Mouse (Mus musculus): ENCODE data around the gene Edar. TPM values are rescaled to one million over a fixed set of nuclear protein-coding genes. Genes with fewer than 3 reads are reported as not detected.

Edar gene
- total and polyA plus RNA-seq, 2 experiments: under 0.01 to 0.05 TPM

- Histone ChIP-seq H3K27ac (replicated peaks; ENCODE audit: insufficient read depth, low read depth, low read length) (no peak overlapping the region), H3K36me3 (ENCODE audit: control insufficient read depth, insufficient read depth, low read length) (no peaks in the 10 kb centered on the region), H3K27me3 (ENCODE audit: control insufficient read depth, insufficient read depth, low read length) (no peaks in the 10 kb centered on the region; the same call in 1 of the 2 replicates), H3K4me3 (ENCODE audit: insufficient read depth, low read depth, low read length) (no peak overlapping the region), H3K4me1 (ENCODE audit: control insufficient read depth, insufficient read depth, low read length) (no peaks in the 10 kb centered on the region), H3K79me2 (ENCODE audit: control insufficient read depth, insufficient read depth, low read length) (no peaks in the 10 kb centered on the region), H3K9ac (ENCODE audit: low read depth, low read length) (no peak overlapping the region)
- DNase-seq (ENCODE audit: extremely low read depth, low read depth, low spot score): no peak
- 70% methylated on average over 7 of the region's 7 CpGs for WGBS
- TF ChIP-seq POLR2A (IDR thresholded peaks at IDR 0.05; ENCODE audit: extremely low read depth, insufficient read depth, low read length) (no peak), CTCF (IDR thresholded peaks at IDR 0.05; ENCODE audit: low read depth, low read length) (no peak)
These were observed 38.9 kb downstream of the Edar start for GRCm38 (mm10) chr10:58636431-58637080.

- no peak overlapping the region for H3K27ac ChIP-seq (replicated peaks; ENCODE audit: insufficient read depth, low read depth, low read length)
- WGBS: 82% methylated on average over 2 of the region's 2 CpGs
- no peak overlapping the region for H3K4me3 ChIP-seq (ENCODE audit: insufficient read depth, low read depth, low read length)
- H3K36me3 ChIP-seq (ENCODE audit: control insufficient read depth, insufficient read depth, low read length): no peaks in the 10 kb centered on the region
- H3K9ac ChIP-seq (ENCODE audit: low read depth, low read length): no peak overlapping the region
- H3K4me1 ChIP-seq (ENCODE audit: control insufficient read depth, insufficient read depth, low read length): no peaks in the 10 kb centered on the region
- TF ChIP-seq POLR2A (IDR thresholded peaks at IDR 0.05; ENCODE audit: extremely low read depth, insufficient read depth, low read length) (no peak), CTCF (IDR thresholded peaks at IDR 0.05; ENCODE audit: low read depth, low read length) (no peak)
- H3K79me2 ChIP-seq (ENCODE audit: control insufficient read depth, insufficient read depth, low read length): no peaks in the 10 kb centered on the region
- no peaks in the 10 kb centered on the region for H3K27me3 ChIP-seq (ENCODE audit: control insufficient read depth, insufficient read depth, low read length)
- DNase-seq (ENCODE audit: extremely low read depth, low read depth, low spot score): no peak
These were observed 41.9 kb downstream of the Edar start for GRCm38 (mm10) chr10:58633507-58633906.

DNA sequence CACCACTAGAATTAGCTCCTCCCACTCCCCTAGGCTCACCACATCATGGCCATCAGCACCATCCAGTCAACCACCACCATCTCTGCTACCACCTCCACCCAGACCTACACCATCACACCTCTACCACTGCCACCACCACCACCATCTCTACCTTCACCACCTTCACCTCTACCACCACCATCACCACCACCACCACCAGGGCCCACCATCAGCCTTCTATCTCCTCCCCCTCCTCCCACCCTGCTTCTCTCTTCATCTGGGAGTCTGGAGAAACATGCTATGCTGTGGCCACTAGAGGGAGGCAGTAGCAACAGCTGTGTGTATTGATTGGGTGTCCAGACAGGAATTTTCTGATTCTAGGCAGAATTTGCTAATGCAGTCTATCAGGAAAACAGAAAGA is 47.9 kb downstream of the Edar start:
- H3K36me3 ChIP-seq (ENCODE audit: control insufficient read depth, insufficient read depth, low read length): no peaks in the 10 kb centered on the region
- no peak for DNase-seq (ENCODE audit: extremely low read depth, low read depth, low spot score)
- H3K27me3 ChIP-seq (ENCODE audit: control insufficient read depth, insufficient read depth, low read length): no peaks in the 10 kb centered on the region
- no peak overlapping the region for H3K9ac ChIP-seq (ENCODE audit: low read depth, low read length)
- H3K4me3 ChIP-seq (ENCODE audit: insufficient read depth, low read depth, low read length): no peak overlapping the region
- H3K4me1 ChIP-seq (ENCODE audit: control insufficient read depth, insufficient read depth, low read length): no peaks in the 10 kb centered on the region
- no peak for TF ChIP-seq POLR2A (IDR thresholded peaks at IDR 0.05; ENCODE audit: extremely low read depth, insufficient read depth, low read length)
- TF ChIP-seq CTCF (IDR thresholded peaks at IDR 0.05; ENCODE audit: low read depth, low read length): peak; percentile 48; the same call in 1 of the 2 replicates
- no peak overlapping the region for H3K27ac ChIP-seq (replicated peaks; ENCODE audit: insufficient read depth, low read depth, low read length)
- H3K79me2 ChIP-seq (ENCODE audit: control insufficient read depth, insufficient read depth, low read length): no peaks in the 10 kb centered on the region

GRCm38 (mm10) chr10:58624848-58625711 is 50.4 kb downstream of the Edar start:
- no peaks in the 10 kb centered on the region for H3K27me3 ChIP-seq (ENCODE audit: control insufficient read depth, insufficient read depth, low read length)
- no peaks in the 10 kb centered on the region for H3K79me2 ChIP-seq (ENCODE audit: control insufficient read depth, insufficient read depth, low read length)
- H3K4me1 ChIP-seq (ENCODE audit: control insufficient read depth, insufficient read depth, low read length): no peaks in the 10 kb centered on the region
- no peak for DNase-seq (ENCODE audit: extremely low read depth, low read depth, low spot score)
- H3K9ac ChIP-seq (ENCODE audit: low read depth, low read length): no peak overlapping the region
- H3K4me3 ChIP-seq (ENCODE audit: insufficient read depth, low read depth, low read length): no peak overlapping the region
- 54% methylated on average over 12 of the region's 12 CpGs for WGBS
- TF ChIP-seq CTCF (IDR thresholded peaks at IDR 0.05; ENCODE audit: low read depth, low read length) (no peak), POLR2A (IDR thresholded peaks at IDR 0.05; ENCODE audit: extremely low read depth, insufficient read depth, low read length) (no peak)
- H3K36me3 ChIP-seq (ENCODE audit: control insufficient read depth, insufficient read depth, low read length): no peaks in the 10 kb centered on the region
- no peak overlapping the region for H3K27ac ChIP-seq (replicated peaks; ENCODE audit: insufficient read depth, low read depth, low read length)

- 88% methylated on average over 4 of the region's 4 CpGs for WGBS
- no peak overlapping the region for H3K4me3 ChIP-seq (ENCODE audit: insufficient read depth, low read depth, low read length)
- DNase-seq (ENCODE audit: extremely low read depth, low read depth, low spot score): no peak
These were observed 56.2 kb downstream of the Edar start for GRCm38 (mm10) chr10:58619266-58619665.

More at GRCm38 (mm10) chr10:58619266-58619665, 56.2 kb downstream of the Edar start:
- no peaks in the 10 kb centered on the region for H3K36me3 ChIP-seq (ENCODE audit: control insufficient read depth, insufficient read depth, low read length)
- no peaks in the 10 kb centered on the region for H3K4me1 ChIP-seq (ENCODE audit: control insufficient read depth, insufficient read depth, low read length)
- no peaks in the 10 kb centered on the region for H3K79me2 ChIP-seq (ENCODE audit: control insufficient read depth, insufficient read depth, low read length)
- H3K27ac ChIP-seq (replicated peaks; ENCODE audit: insufficient read depth, low read depth, low read length): no peak overlapping the region
- H3K27me3 ChIP-seq (ENCODE audit: control insufficient read depth, insufficient read depth, low read length): no peaks in the 10 kb centered on the region
- H3K9ac ChIP-seq (ENCODE audit: low read depth, low read length): no peak overlapping the region
- no peak for TF ChIP-seq POLR2A (IDR thresholded peaks at IDR 0.05; ENCODE audit: extremely low read depth, insufficient read depth, low read length)
- no peak for TF ChIP-seq CTCF (IDR thresholded peaks at IDR 0.05; ENCODE audit: low read depth, low read length)

All from liver, adult 2 months (tissue).